Mouse (Mus musculus) right cerebral cortex, postnatal 4 days (tissue): Measurements from ENCODE around the gene Gm10324.
"Not testable (repeated sequence)": the region's sequence is repeated elsewhere in the genome, so short reads cannot be mapped to it uniquely, and the experiment has no call there.

Experiments
- DNase-seq: peaks from one replicate; pipeline ENCODE4 v3.0.0-alpha.2; 2022

Gene Gm10324

GRCm38 (mm10) chr13:66119247-66119646 lies at the start of gene Gm10324:
Gene Gm10324 (plus strand): TSS chr13:66119547.
- not testable (repeated sequence) for DNase-seq
